Mouse (Mus musculus): Measurements from ENCODE around the gene Polr1c. TPM values are rescaled to one million over a fixed set of nuclear protein-coding genes. Genes with fewer than 3 reads are reported as not detected.
A peak's percentile ranks its signal among the peaks of the same experiment; 100 is the strongest.

Polr1c gene
- 47.7 and 48.0 TPM in 2 replicates for polyA plus RNA-seq (2015; fragmentation: Nextera tagmentation; extraction: Ambion mirVana)

DNA sequence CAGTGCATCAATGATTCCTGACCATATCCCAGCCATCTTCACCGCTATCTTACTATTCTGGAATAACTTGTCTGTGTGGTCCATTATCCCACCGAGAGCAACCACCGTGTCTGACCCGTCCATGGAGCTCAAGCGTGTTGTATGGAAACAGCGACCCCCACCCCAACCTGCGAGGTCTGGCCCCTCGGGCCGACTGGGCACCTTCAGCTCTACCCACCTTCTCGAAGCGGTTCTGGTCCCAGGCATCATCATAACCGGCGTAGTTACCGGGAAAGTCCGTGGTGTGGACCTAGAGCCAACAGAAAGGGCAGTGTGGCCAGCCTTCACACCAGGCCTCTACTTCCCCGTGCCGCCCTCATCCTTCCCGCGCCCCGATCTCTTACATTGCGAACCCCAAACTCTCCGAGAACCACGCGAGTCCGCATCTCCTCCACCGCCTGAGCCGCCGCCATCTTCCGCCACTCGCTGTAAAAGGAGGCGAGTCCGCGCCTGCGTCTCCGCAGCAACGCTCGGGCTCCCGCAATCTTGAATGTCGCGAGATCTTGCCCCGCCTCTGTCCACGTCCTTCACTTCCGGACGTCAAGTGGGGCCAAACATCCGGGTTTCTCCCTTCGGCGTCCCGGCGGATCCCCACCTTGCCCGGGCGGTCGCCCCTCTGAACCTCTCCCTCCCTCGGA lies at the start of gene Polr1c, which contains the start of gene Yipf3:
Gene Polr1c (minus strand): TSS at position 543 of the 677 bp plus-strand sequence.
Gene Yipf3 (plus strand): TSS at position 569 of the 677 bp plus-strand sequence.
- Histone ChIP-seq H3K4me1 (replicated peaks; ENCODE audit: control insufficient read depth, insufficient read depth) (peaks cover 9% of the 10 kb centered on the region; the same call in 1 of the 2 replicates), H3K36me3 (ENCODE audit: control insufficient read depth, insufficient read depth, low read length) (peaks cover 33% of the 10 kb centered on the region), H3K27ac (replicated peaks) (peak within 1 kb of the TSS; percentile 93), H3K4me2 (replicated peaks; ENCODE audit: low read depth) (peak within 1 kb of the TSS; percentile 83), H3K9me3 (ENCODE audit: control insufficient read depth, low read length) (no peaks in the 10 kb centered on the region), H3K9ac (ENCODE audit: low read length) (peak within 1 kb of the TSS; percentile 97), H3K27me3 (ENCODE audit: control insufficient read depth, insufficient read depth, low read length) (no peaks in the 10 kb centered on the region), H3K4me3 (ENCODE audit: low read depth, low read length) (peak within 1 kb of the TSS; percentile 92)
- ATAC-seq (ENCODE audit: low FRiP score, low TSS enrichment), result peak; percentile 90
- TF ChIP-seq CTCF (IDR thresholded peaks at IDR 0.05; ENCODE audit: low read depth), result no peak
- TF ChIP-seq EP300 (optimal IDR thresholded peaks at IDR 0.05), result peak; percentile 97
- WGBS, result under 1% methylated on average over 53 of the region's 53 CpGs
- peak; percentile 98 for DNase-seq (ENCODE audit: low spot score)

DNA sequence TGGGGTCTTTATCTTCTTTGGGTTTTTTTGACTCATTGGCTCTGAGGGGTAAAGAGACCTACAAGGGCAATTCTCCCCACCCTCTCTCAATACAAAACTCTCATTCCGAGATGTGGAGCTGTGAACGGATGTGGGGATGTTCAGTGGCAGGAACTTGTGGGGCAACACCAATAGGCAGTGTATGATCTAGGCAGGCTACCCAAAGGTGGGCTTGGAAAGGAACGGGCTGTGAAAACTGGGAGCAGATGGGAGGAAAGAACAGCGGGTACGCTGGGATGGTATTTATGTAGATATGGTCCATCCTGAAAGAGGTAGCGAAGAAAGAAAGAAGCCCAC lies 49.1 kb upstream of the Polr1c start:
- Histone ChIP-seq H3K4me1 (replicated peaks; ENCODE audit: control insufficient read depth, insufficient read depth) (no peaks in the 10 kb centered on the region), H3K9me3 (ENCODE audit: control insufficient read depth, low read length) (no peaks in the 10 kb centered on the region), H3K36me3 (ENCODE audit: control insufficient read depth, insufficient read depth, low read length) (no peaks in the 10 kb centered on the region), H3K9ac (ENCODE audit: low read length) (no peak overlapping the region), H3K4me2 (replicated peaks; ENCODE audit: low read depth) (peak overlapping the region; percentile 99), H3K4me3 (ENCODE audit: low read depth, low read length) (peak overlapping the region; percentile 58), H3K27ac (replicated peaks) (no peak overlapping the region), H3K27me3 (ENCODE audit: control insufficient read depth, insufficient read depth, low read length) (peaks cover 2% of the 10 kb centered on the region; the same call in 1 of the 2 replicates)
- no peak for DNase-seq (ENCODE audit: low spot score)
- TF ChIP-seq CTCF (IDR thresholded peaks at IDR 0.05; ENCODE audit: low read depth) (no peak), EP300 (optimal IDR thresholded peaks at IDR 0.05) (no peak)
- WGBS, result 8% methylated on average over 6 of the region's 6 CpGs
- no peak for ATAC-seq (ENCODE audit: low FRiP score, low TSS enrichment)

DNA sequence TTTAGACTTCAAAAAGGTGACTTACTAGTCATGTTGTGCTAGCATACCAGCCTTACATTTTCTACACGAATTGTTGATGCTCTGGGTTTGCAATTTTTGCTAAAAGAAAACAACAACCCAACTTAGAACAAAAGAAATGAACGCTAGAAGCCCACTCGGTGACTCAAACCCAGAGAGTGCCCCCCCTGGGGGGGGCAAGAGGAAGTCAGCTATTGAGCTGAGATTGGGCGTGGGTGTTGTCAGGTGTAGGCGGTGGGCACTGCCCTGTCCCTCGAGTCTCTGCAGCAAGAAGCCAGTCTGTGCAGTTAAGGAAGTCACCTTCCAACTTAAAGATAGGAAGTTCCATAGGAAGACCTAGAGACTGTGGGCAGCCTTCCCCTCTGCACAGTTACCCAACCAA lies 48.7 kb upstream of the Polr1c start:
- H3K4me1 ChIP-seq (replicated peaks; ENCODE audit: control insufficient read depth, insufficient read depth), result no peaks in the 10 kb centered on the region
- WGBS, result 51% methylated on average over 6 of the region's 6 CpGs

DNA sequence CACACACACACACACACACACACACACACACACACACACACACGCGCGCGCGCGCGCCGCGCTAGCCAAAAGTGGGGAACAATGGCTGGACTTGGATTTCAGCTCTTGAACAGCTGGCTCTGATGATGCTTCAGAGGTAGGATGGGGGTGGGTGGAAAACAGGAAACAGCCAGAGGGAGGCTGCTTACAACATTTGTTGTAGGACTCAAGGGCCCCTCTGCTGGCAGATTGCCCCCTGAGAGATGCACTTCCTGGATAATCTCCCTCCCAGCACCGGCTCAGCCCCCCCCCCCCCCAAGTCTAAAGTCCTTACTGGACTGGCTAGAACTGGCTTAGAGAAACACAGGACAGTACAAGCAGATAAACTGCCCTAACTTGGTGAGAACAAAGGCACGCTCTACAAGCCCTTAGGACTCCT lies 39.8 kb upstream of the Polr1c start:
- H3K27ac ChIP-seq (replicated peaks), result no peak overlapping the region
- no peaks in the 10 kb centered on the region for H3K9me3 ChIP-seq (ENCODE audit: control insufficient read depth, low read length)
- H3K27me3 ChIP-seq (ENCODE audit: control insufficient read depth, insufficient read depth, low read length), result no peaks in the 10 kb centered on the region
- no peak for TF ChIP-seq CTCF (IDR thresholded peaks at IDR 0.05; ENCODE audit: low read depth)
- TF ChIP-seq EP300 (optimal IDR thresholded peaks at IDR 0.05), result no peak
- no peaks in the 10 kb centered on the region for H3K36me3 ChIP-seq (ENCODE audit: control insufficient read depth, insufficient read depth, low read length)
- H3K4me1 ChIP-seq (replicated peaks; ENCODE audit: control insufficient read depth, insufficient read depth), result 0 out of 2 replicates have a peak, but pooled peaks cover 2% of the 10 kb centered on the region
- no peak overlapping the region for H3K4me3 ChIP-seq (ENCODE audit: low read depth, low read length)
- ATAC-seq (ENCODE audit: low FRiP score, low TSS enrichment), result peak; percentile 36; the same call in 1 of the 2 replicates
- H3K4me2 ChIP-seq (replicated peaks; ENCODE audit: low read depth), result no peak overlapping the region
- DNase-seq (ENCODE audit: low spot score), result peak; percentile 33
- 49% methylated on average over 11 of the region's 11 CpGs for WGBS
- H3K9ac ChIP-seq (ENCODE audit: low read length), result no peak overlapping the region

More for the DNA sequence above, 48.7 kb upstream of the Polr1c start:
- H3K9me3 ChIP-seq (ENCODE audit: control insufficient read depth, low read length), result no peaks in the 10 kb centered on the region
- TF ChIP-seq EP300 (optimal IDR thresholded peaks at IDR 0.05) (no peak), CTCF (IDR thresholded peaks at IDR 0.05; ENCODE audit: low read depth) (no peak)
- no peak overlapping the region for H3K9ac ChIP-seq (ENCODE audit: low read length)
- no peaks in the 10 kb centered on the region for H3K36me3 ChIP-seq (ENCODE audit: control insufficient read depth, insufficient read depth, low read length)
- no peak overlapping the region for H3K4me3 ChIP-seq (ENCODE audit: low read depth, low read length)
- DNase-seq (ENCODE audit: low spot score), result no peak
- H3K4me2 ChIP-seq (replicated peaks; ENCODE audit: low read depth), result no peak overlapping the region
- H3K27me3 ChIP-seq (ENCODE audit: control insufficient read depth, insufficient read depth, low read length), result peaks cover 2% of the 10 kb centered on the region; the same call in 1 of the 2 replicates
- no peak for ATAC-seq (ENCODE audit: low FRiP score, low TSS enrichment)
- H3K27ac ChIP-seq (replicated peaks), result no peak overlapping the region

DNA sequence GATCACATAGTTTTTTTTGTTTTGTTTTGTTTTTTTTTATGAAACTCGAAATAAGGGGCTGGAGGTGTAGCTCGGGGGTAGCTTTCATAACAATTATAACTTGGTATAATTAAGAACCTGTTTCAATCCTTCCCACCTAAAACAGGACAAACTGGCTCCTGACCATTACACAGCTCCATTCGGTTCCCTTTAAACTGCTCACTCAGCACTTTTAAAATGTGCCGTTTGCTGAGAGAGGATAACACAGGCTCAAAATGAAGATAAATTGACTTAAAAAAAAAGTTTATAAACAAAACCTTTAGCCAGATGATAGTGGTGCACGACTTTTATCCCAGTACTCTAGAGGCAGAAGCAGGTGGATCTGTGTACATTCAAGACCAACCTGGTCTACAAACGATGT lies 37.6 kb upstream of the Polr1c start:
- no peak overlapping the region for H3K9ac ChIP-seq (ENCODE audit: low read length)
- H3K4me2 ChIP-seq (replicated peaks; ENCODE audit: low read depth), result no peak overlapping the region
- WGBS, result 34% methylated on average over 6 of the region's 6 CpGs
- 0 out of 2 replicates have a peak, but pooled peaks cover 2% of the 10 kb centered on the region for H3K4me1 ChIP-seq (replicated peaks; ENCODE audit: control insufficient read depth, insufficient read depth)
- H3K27me3 ChIP-seq (ENCODE audit: control insufficient read depth, insufficient read depth, low read length), result no peaks in the 10 kb centered on the region
- ATAC-seq (ENCODE audit: low FRiP score, low TSS enrichment) (no peak), DNase-seq (ENCODE audit: low spot score) (no peak)
- no peaks in the 10 kb centered on the region for H3K36me3 ChIP-seq (ENCODE audit: control insufficient read depth, insufficient read depth, low read length)
- TF ChIP-seq CTCF (IDR thresholded peaks at IDR 0.05; ENCODE audit: low read depth) (no peak), EP300 (optimal IDR thresholded peaks at IDR 0.05) (no peak)
- no peak overlapping the region for H3K27ac ChIP-seq (replicated peaks)
- H3K9me3 ChIP-seq (ENCODE audit: control insufficient read depth, low read length), result no peaks in the 10 kb centered on the region
- no peak overlapping the region for H3K4me3 ChIP-seq (ENCODE audit: low read depth, low read length)

DNA sequence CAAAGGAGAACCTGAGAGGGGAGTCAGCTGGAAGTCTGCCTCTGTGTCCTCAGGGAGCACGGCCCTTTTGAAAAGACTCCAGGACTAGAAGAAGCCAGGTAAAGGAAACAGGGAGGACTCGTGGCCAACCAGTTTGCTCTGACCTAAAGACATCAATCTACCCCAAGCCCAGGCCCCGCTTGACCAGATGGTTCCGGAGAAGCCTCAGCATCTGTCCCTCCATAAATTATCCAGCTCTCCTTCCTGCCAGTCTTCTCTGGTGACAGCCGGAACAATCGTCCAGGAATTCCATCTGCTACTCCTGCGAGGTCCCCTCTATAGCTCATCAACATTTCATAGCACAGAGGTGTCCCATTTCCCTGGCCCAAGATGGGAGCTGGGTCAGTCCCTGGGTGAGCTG lies 36.8 kb upstream of the Polr1c start:
- ATAC-seq (ENCODE audit: low FRiP score, low TSS enrichment), result no peak

More for the DNA sequence above, 36.8 kb upstream of the Polr1c start:
- Histone ChIP-seq H3K27me3 (ENCODE audit: control insufficient read depth, insufficient read depth, low read length) (no peaks in the 10 kb centered on the region), H3K9ac (ENCODE audit: low read length) (no peak overlapping the region), H3K4me2 (replicated peaks; ENCODE audit: low read depth) (no peak overlapping the region), H3K4me3 (ENCODE audit: low read depth, low read length) (no peak overlapping the region), H3K4me1 (replicated peaks; ENCODE audit: control insufficient read depth, insufficient read depth) (0 out of 2 replicates have a peak, but pooled peaks cover 2% of the 10 kb centered on the region), H3K27ac (replicated peaks) (no peak overlapping the region), H3K9me3 (ENCODE audit: control insufficient read depth, low read length) (no peaks in the 10 kb centered on the region), H3K36me3 (ENCODE audit: control insufficient read depth, insufficient read depth, low read length) (0 out of 2 replicates have a peak, but pooled peaks cover 3% of the 10 kb centered on the region)
- DNase-seq (ENCODE audit: low spot score), result no peak
- 57% methylated on average over 7 of the region's 7 CpGs for WGBS
- TF ChIP-seq EP300 (optimal IDR thresholded peaks at IDR 0.05) (no peak), CTCF (IDR thresholded peaks at IDR 0.05; ENCODE audit: low read depth) (no peak)

All from stomach, postnatal 0 days (tissue).